Mouse (Mus musculus): Measurements from ENCODE around the gene Ntn4.

DNA sequence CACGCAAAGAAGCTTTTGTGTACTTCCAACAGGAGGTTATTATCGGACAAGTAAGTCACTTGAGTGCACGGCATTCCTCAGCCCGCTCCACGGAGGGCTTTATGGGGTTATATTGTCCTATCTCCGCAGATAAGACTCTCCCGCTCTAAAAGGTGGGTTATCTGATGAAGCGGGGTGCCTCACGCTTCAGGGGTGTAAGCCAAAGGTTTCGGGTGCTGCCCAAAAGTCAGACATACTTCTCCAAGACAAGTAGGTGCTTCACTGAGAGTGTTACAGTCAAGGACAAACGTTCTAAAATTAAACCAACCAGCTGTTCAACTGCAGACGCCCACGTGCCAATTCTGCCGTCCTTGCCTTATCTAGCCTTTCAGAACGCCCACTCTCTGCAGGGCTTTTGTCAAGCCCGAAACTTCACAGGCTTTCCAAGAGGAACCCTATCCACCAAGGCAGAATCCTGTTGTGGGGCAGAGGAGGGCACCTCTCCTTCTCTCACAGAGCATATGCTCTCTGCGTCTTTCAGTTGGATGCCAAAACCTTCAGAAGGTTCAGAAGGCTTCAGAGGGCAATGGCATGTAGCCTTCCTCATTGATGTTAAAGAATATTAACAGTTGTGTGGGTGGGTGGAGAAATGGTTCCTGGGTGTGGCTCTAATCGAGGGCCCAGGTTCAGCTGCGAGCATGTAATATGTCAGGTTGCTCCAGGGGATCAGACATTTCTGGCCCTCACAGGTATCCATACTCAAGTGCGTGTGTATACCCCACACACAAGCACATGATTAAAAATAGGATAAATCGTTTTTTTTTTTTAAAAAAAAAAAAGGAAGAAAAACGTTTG lies 32.4 kb downstream of the Ntn4 start:
- no peak for TF ChIP-seq GATA2 (IDR thresholded peaks at IDR 0.05; ENCODE audit: borderline replicate concordance, low read depth, low read length)
- no peak for TF ChIP-seq CTCF (IDR thresholded peaks at IDR 0.05; ENCODE audit: low read depth, low read length)
